ENCODE assay signal across 8 mouse cellular contexts in the genomic region with DNA sequence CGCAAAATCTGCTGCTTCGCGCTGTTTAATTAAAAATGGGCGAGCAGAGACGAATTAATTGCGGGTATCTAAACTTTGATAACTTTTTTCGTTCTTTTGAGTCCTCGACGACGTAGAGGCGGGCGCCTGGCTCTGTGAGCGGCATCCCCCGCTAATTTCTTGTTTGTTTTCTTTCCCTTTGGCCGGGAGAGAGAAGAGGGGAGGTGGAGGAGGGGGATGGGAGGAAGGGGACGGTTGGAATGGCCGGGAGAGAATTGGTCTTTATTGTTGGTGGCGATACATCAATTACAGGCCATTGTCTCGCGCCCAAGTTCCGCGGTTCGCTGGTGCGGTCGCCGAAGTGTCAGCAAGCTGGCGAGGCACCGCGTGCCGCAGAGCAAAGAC. TPM values are rescaled to one million over a fixed set of nuclear protein-coding genes. Genes with fewer than 3 reads are reported as not detected.
DNase-seq lines count a peak whose midpoint lies in the region; ATAC-seq and TF ChIP-seq lines count a peak whose summit lies in the region.

No protein-coding gene starts in this region.

- peaks cover 63% of the 10 kb centered on the region for H3K4me1 ChIP-seq in forebrain, embryonic 16.5 days (replicated peaks; ENCODE audit: control insufficient read depth, insufficient read depth, low read length)
- H3K4me1 ChIP-seq in liver, embryonic 11.5 days (replicated peaks; ENCODE audit: control insufficient read depth, insufficient read depth, low read length): no peaks in the 10 kb centered on the region; the same call in none of the 2 replicates

- ATAC-seq in forebrain, embryonic 16.5 days: no peak
- ATAC-seq in liver, embryonic 11.5 days (replicated peaks; ENCODE audit: low FRiP score): no peak

- under 1% methylated on average over 30 of the region's 30 CpGs for WGBS in forebrain, embryonic 16.5 days
- 1% methylated on average over 30 of the region's 30 CpGs for WGBS in liver, embryonic 11.5 days

- peak overlapping the region; percentile 87; the same call in 1 of the 2 replicates for H3K27ac ChIP-seq in left cerebral cortex, adult 2 months
- peak overlapping the region; percentile 93 for H3K27ac ChIP-seq in forebrain, embryonic 16.5 days (ENCODE audit: low read length)
- H3K27ac ChIP-seq in liver, embryonic 11.5 days (ENCODE audit: low read depth, low read length): no peak overlapping the region

- no peaks in the 10 kb centered on the region for H3K36me3 ChIP-seq in forebrain, embryonic 16.5 days (ENCODE audit: control insufficient read depth, insufficient read depth)
- no peaks in the 10 kb centered on the region for H3K36me3 ChIP-seq in liver, embryonic 11.5 days (ENCODE audit: control insufficient read depth, insufficient read depth, low read length)

- H3K4me3 ChIP-seq in left cerebral cortex, adult 2 months: peak overlapping the region; percentile 52
- H3K4me3 ChIP-seq in forebrain, embryonic 16.5 days (replicated peaks; ENCODE audit: low read length): peak overlapping the region; percentile 67
- H3K4me3 ChIP-seq in liver, embryonic 11.5 days (ENCODE audit: low read depth, low read length): peak overlapping the region; percentile 21; the same call in 1 of the 2 replicates

- peak overlapping the region; percentile 91 for H3K4me2 ChIP-seq in forebrain, embryonic 16.5 days (ENCODE audit: low read length)
- peak overlapping the region; percentile 69 for H3K4me2 ChIP-seq in liver, embryonic 11.5 days

- no peak for DNase-seq in left cerebral cortex, adult 2 months (ENCODE audit: extremely low spot score in 1 of 2, low spot score in 2 of 2)
- DNase-seq in left cerebral cortex, adult 18-20 months (ENCODE audit: low spot score in 2 of 2): no peak
- DNase-seq in liver, embryonic 11.5 days (ENCODE audit: low spot score): no peak
- DNase-seq in retina, postnatal 1 day: peak; percentile 73
- no peak for DNase-seq in lung, postnatal 36 days
- DNase-seq in Muller cell, postnatal 12 days (ENCODE audit: inconsistent ontology term): no peak
- no peak for DNase-seq in right cerebral cortex, postnatal 14 days

- TF ChIP-seq CTCF in left cerebral cortex, adult 2 months (IDR thresholded peaks at IDR 0.05): no peak

- 0 out of 2 replicates have a peak, but pooled peaks cover 11% of the 10 kb centered on the region for H3K27me3 ChIP-seq in forebrain, embryonic 16.5 days (replicated peaks; ENCODE audit: control insufficient read depth, insufficient read depth, low read length)
- H3K27me3 ChIP-seq in liver, embryonic 11.5 days (replicated peaks; ENCODE audit: control insufficient read depth, insufficient read depth, low read length): peaks cover 99% of the 10 kb centered on the region

- H3K9me3 ChIP-seq in forebrain, embryonic 16.5 days (ENCODE audit: control insufficient read depth, low read length): no peaks in the 10 kb centered on the region
- H3K9me3 ChIP-seq in liver, embryonic 11.5 days (ENCODE audit: control insufficient read depth, low read length): no peaks in the 10 kb centered on the region

- intact Hi-C loops in left cerebral cortex, adult 2 months (cut with DNase I): loop anchor here (2.0 kb wide), 1 partner anchor 526 kb away; no protein-coding TSS in a partner anchor

- H3K9ac ChIP-seq in forebrain, embryonic 16.5 days (replicated peaks; ENCODE audit: low read depth, low read length): peak overlapping the region; percentile 83
- H3K9ac ChIP-seq in liver, embryonic 11.5 days (ENCODE audit: low read depth, low read length): no peak overlapping the region

RNA-seq across cellular contexts. Expression of a gene that starts 1.2 kb away (rescaled TPM):
- total RNA-seq in left cerebral cortex, adult 2 months (2021): 10 to 100 TPM; 11.5 to 11.6 TPM
- 10 to 100 TPM; 12.5 to 12.7 TPM for total RNA-seq in left cerebral cortex, adult 18-20 months (2021)
- 12.5 and 14.6 TPM in 2 replicates for polyA plus RNA-seq in forebrain, embryonic 16.5 days (2015; fragmentation: Nextera tagmentation; extraction: Ambion mirVana)
- 2.4 and 2.6 TPM in 2 replicates for polyA plus RNA-seq in liver, embryonic 11.5 days (2014; fragmentation: Nextera tagmentation; extraction: Ambion mirVana)
